In genomic region chr7:16908367-16908766, GRCm38 (mm10) we compare ENCODE assay signal across 11 mouse cellular contexts. TPM values are rescaled to one million over a fixed set of nuclear protein-coding genes. Genes with fewer than 3 reads are reported as not detected.
DNase-seq lines count a peak whose midpoint lies in the region; ATAC-seq and TF ChIP-seq lines count a peak whose summit lies in the region.
"Had no signal": no experiment of that assay in that cellular context is flagged by ENCODE, and none has a peak within 500 bp of the region (broad histone marks: within the 10 kb centered on the region; RNA-seq: fewer than 3 reads in every experiment).

No protein-coding gene starts in this region.

- H3K4me1 ChIP-seq in heart, embryonic 15.5 days (replicated peaks) = peaks cover 54% of the 10 kb centered on the region
- H3K4me1 ChIP-seq in midbrain, embryonic 12.5 days = peaks cover 19% of the 10 kb centered on the region
- peaks cover 4% of the 10 kb centered on the region; the same call in 1 of the 2 replicates for H3K4me1 ChIP-seq in midbrain, embryonic 15.5 days
- H3K4me1 ChIP-seq in intestine, embryonic 15.5 days (replicated peaks) = peaks cover 56% of the 10 kb centered on the region
- H3K4me1 ChIP-seq in small intestine, adult 2 months (ENCODE audit: control insufficient read depth, insufficient read depth, insufficient read length, low read length) = no peaks in the 10 kb centered on the region; the same call in 1 of the 2 replicates

- no peak overlapping the region for H3K4me3 ChIP-seq in heart, embryonic 15.5 days
- no peak overlapping the region for H3K4me3 ChIP-seq in midbrain, embryonic 12.5 days
- no peak overlapping the region for H3K4me3 ChIP-seq in midbrain, embryonic 15.5 days
- no peak overlapping the region for H3K4me3 ChIP-seq in intestine, embryonic 15.5 days (replicated peaks)
- peak overlapping the region; percentile 22 for H3K4me3 ChIP-seq in small intestine, adult 2 months (ENCODE audit: low read depth, low read length)
- H3K4me3 ChIP-seq: layer of hippocampus, adult 2 months had no signal

- TF ChIP-seq POLR2A in small intestine, adult 2 months (IDR thresholded peaks at IDR 0.05; ENCODE audit: low read depth, low read length) = no peak

- 26% methylated on average over 11 of the region's 11 CpGs for WGBS in heart, embryonic 15.5 days
- WGBS in midbrain, embryonic 12.5 days = 47% methylated on average over 11 of the region's 11 CpGs
- 48% methylated on average over 11 of the region's 11 CpGs for WGBS in midbrain, embryonic 15.5 days
- 29% methylated on average over 11 of the region's 11 CpGs for WGBS in intestine, embryonic 15.5 days
- 28% methylated on average over 11 of the region's 11 CpGs for WGBS in small intestine, adult 2 months

- peaks cover 49% of the 10 kb centered on the region for H3K27me3 ChIP-seq in heart, embryonic 15.5 days
- H3K27me3 ChIP-seq in midbrain, embryonic 12.5 days = peaks cover 16% of the 10 kb centered on the region
- no peaks in the 10 kb centered on the region for H3K27me3 ChIP-seq in midbrain, embryonic 15.5 days (replicated peaks)
- no peaks in the 10 kb centered on the region for H3K27me3 ChIP-seq in intestine, embryonic 15.5 days (replicated peaks)
- H3K27me3 ChIP-seq in small intestine, adult 2 months (ENCODE audit: control insufficient read depth, insufficient read depth, low read length) = no peaks in the 10 kb centered on the region

- H3K27ac ChIP-seq in heart, embryonic 15.5 days = no peak overlapping the region
- no peak overlapping the region for H3K27ac ChIP-seq in midbrain, embryonic 12.5 days (replicated peaks)
- no peak overlapping the region for H3K27ac ChIP-seq in midbrain, embryonic 15.5 days
- no peak overlapping the region for H3K27ac ChIP-seq in intestine, embryonic 15.5 days
- peak overlapping the region; percentile 14; the same call in 1 of the 2 replicates for H3K27ac ChIP-seq in small intestine, adult 2 months (ENCODE audit: insufficient read depth, low read depth, low read length)
- H3K27ac ChIP-seq: layer of hippocampus, adult 2 months had no signal

- ATAC-seq in heart, embryonic 15.5 days (replicated peaks; ENCODE audit: insufficient number of reproducible peaks, insufficient read depth, low FRiP score, low read depth) = no peak
- ATAC-seq in midbrain, embryonic 12.5 days (ENCODE audit: low FRiP score, low read depth) = no peak
- no peak for ATAC-seq in midbrain, embryonic 15.5 days (replicated peaks)
- ATAC-seq in intestine, embryonic 15.5 days = no peak

- no peaks in the 10 kb centered on the region for H3K36me3 ChIP-seq in heart, embryonic 15.5 days
- no peaks in the 10 kb centered on the region for H3K36me3 ChIP-seq in midbrain, embryonic 12.5 days
- no peaks in the 10 kb centered on the region for H3K36me3 ChIP-seq in midbrain, embryonic 15.5 days (replicated peaks)
- H3K36me3 ChIP-seq in intestine, embryonic 15.5 days = no peaks in the 10 kb centered on the region
- no peaks in the 10 kb centered on the region for H3K36me3 ChIP-seq in small intestine, adult 2 months (ENCODE audit: control insufficient read depth, insufficient read depth, low read length)

- no peaks in the 10 kb centered on the region for H3K9me3 ChIP-seq in heart, embryonic 15.5 days (replicated peaks)
- no peaks in the 10 kb centered on the region for H3K9me3 ChIP-seq in midbrain, embryonic 12.5 days
- no peaks in the 10 kb centered on the region for H3K9me3 ChIP-seq in midbrain, embryonic 15.5 days
- no peaks in the 10 kb centered on the region for H3K9me3 ChIP-seq in intestine, embryonic 15.5 days

- peak overlapping the region; percentile 25 for H3K4me2 ChIP-seq in heart, embryonic 15.5 days
- peak overlapping the region; percentile 1; the same call in 1 of the 2 replicates for H3K4me2 ChIP-seq in midbrain, embryonic 12.5 days (replicated peaks)
- H3K4me2 ChIP-seq in midbrain, embryonic 15.5 days = no peak overlapping the region
- H3K4me2 ChIP-seq in intestine, embryonic 15.5 days (replicated peaks) = peak overlapping the region; percentile 37

- H3K9ac ChIP-seq in heart, embryonic 15.5 days = no peak overlapping the region; the same call in 1 of the 2 replicates
- no peak overlapping the region for H3K9ac ChIP-seq in midbrain, embryonic 12.5 days (replicated peaks)
- H3K9ac ChIP-seq in midbrain, embryonic 15.5 days = no peak overlapping the region
- H3K9ac ChIP-seq in intestine, embryonic 15.5 days = no peak overlapping the region

- no peak for DNase-seq in heart, adult 9 months (ENCODE audit: low spot score in 2 of 2)
- DNase-seq in retina, postnatal 1 day = no peak
- no peak for DNase-seq in thymus, postnatal 25 days
- DNase-seq: cerebellum, adult 11 months had no signal

- no peak for TF ChIP-seq CTCF in small intestine, adult 2 months (IDR thresholded peaks at IDR 0.05; ENCODE audit: extremely low read depth, insufficient read length, insufficient replicate concordance, low read depth, low read length)

RNA-seq across cellular contexts. Expression of gene Ptgir, which starts 2.1 kb away (rescaled TPM):
- 0.86 and 1.2 TPM in 2 replicates for polyA plus RNA-seq in heart, embryonic 15.5 days (2015; fragmentation: Nextera tagmentation; extraction: Ambion mirVana)
- 1.1 and 1.2 TPM in 2 replicates for polyA plus RNA-seq in midbrain, embryonic 12.5 days (2016; fragmentation: Nextera tagmentation; extraction: Ambion mirVana)
- polyA plus RNA-seq in midbrain, embryonic 15.5 days (2015; fragmentation: Nextera tagmentation; extraction: Ambion mirVana) = 0.42 and 0.43 TPM in 2 replicates
- polyA plus RNA-seq in intestine, embryonic 15.5 days (2015; fragmentation: Nextera tagmentation; extraction: Ambion mirVana) = 2.8 and 3.0 TPM in 2 replicates
- polyA plus RNA-seq in small intestine, adult 2 months (2012; rRNA removed) = 1.2 and 1.7 TPM in 2 replicates

RNA-seq across cellular contexts. Expression of gene Calm3, which starts 15.5 kb away (rescaled TPM):
- 96.4 and 98.4 TPM in 2 replicates for polyA plus RNA-seq in heart, embryonic 15.5 days (2015; fragmentation: Nextera tagmentation; extraction: Ambion mirVana)
- polyA plus RNA-seq in midbrain, embryonic 12.5 days (2016; fragmentation: Nextera tagmentation; extraction: Ambion mirVana) = 223 and 224 TPM in 2 replicates
- polyA plus RNA-seq in midbrain, embryonic 15.5 days (2015; fragmentation: Nextera tagmentation; extraction: Ambion mirVana) = 351 and 370 TPM in 2 replicates
- 137 and 140 TPM in 2 replicates for polyA plus RNA-seq in intestine, embryonic 15.5 days (2015; fragmentation: Nextera tagmentation; extraction: Ambion mirVana)
- 147 and 452 TPM in 2 replicates for polyA plus RNA-seq in small intestine, adult 2 months (2012; rRNA removed)

RNA-seq across cellular contexts. Expression of gene Gng8, which starts 16.8 kb away (rescaled TPM):
- polyA plus RNA-seq in heart, embryonic 15.5 days (2015; fragmentation: Nextera tagmentation; extraction: Ambion mirVana) = 4.2 and 5.2 TPM in 2 replicates
- polyA plus RNA-seq in midbrain, embryonic 12.5 days (2016; fragmentation: Nextera tagmentation; extraction: Ambion mirVana) = 12.1 and 26.0 TPM in 2 replicates
- polyA plus RNA-seq in midbrain, embryonic 15.5 days (2015; fragmentation: Nextera tagmentation; extraction: Ambion mirVana) = 9.7 and 16.6 TPM in 2 replicates
- 7.4 and 8.3 TPM in 2 replicates for polyA plus RNA-seq in intestine, embryonic 15.5 days (2015; fragmentation: Nextera tagmentation; extraction: Ambion mirVana)
- 2.1 and 2.2 TPM in 2 replicates for polyA plus RNA-seq in small intestine, adult 2 months (2012; rRNA removed)
- polyA plus RNA-seq: activated CD4-positive, CD25-positive, alpha-beta regulatory T cell, adult 4 months had no signal

RNA-seq across cellular contexts. Expression of gene Dact3, which starts 33.2 kb away (rescaled TPM):
- polyA plus RNA-seq in heart, embryonic 15.5 days (2015; fragmentation: Nextera tagmentation; extraction: Ambion mirVana) = 5.8 and 7.0 TPM in 2 replicates
- 4.7 and 6.2 TPM in 2 replicates for polyA plus RNA-seq in midbrain, embryonic 12.5 days (2016; fragmentation: Nextera tagmentation; extraction: Ambion mirVana)
- 4.7 and 4.8 TPM in 2 replicates for polyA plus RNA-seq in midbrain, embryonic 15.5 days (2015; fragmentation: Nextera tagmentation; extraction: Ambion mirVana)
- 3.1 and 3.2 TPM in 2 replicates for polyA plus RNA-seq in intestine, embryonic 15.5 days (2015; fragmentation: Nextera tagmentation; extraction: Ambion mirVana)
- polyA plus RNA-seq in small intestine, adult 2 months (2012; rRNA removed) = 21.6 and 24.2 TPM in 2 replicates
- polyA plus RNA-seq: activated CD4-positive, CD25-positive, alpha-beta regulatory T cell, adult 4 months had no signal

RNA-seq across cellular contexts. Expression of gene Pnmal2, which starts 36.1 kb away (rescaled TPM):
- 4.7 and 6.2 TPM in 2 replicates for polyA plus RNA-seq in heart, embryonic 15.5 days (2015; fragmentation: Nextera tagmentation; extraction: Ambion mirVana)
- 49.3 and 55.3 TPM in 2 replicates for polyA plus RNA-seq in midbrain, embryonic 12.5 days (2016; fragmentation: Nextera tagmentation; extraction: Ambion mirVana)
- polyA plus RNA-seq in midbrain, embryonic 15.5 days (2015; fragmentation: Nextera tagmentation; extraction: Ambion mirVana) = 198 and 205 TPM in 2 replicates
- polyA plus RNA-seq in intestine, embryonic 15.5 days (2015; fragmentation: Nextera tagmentation; extraction: Ambion mirVana) = 8.1 and 8.3 TPM in 2 replicates
- polyA plus RNA-seq in small intestine, adult 2 months (2012; rRNA removed) = 1.2 and 1.4 TPM in 2 replicates
- polyA plus RNA-seq: activated CD4-positive, CD25-positive, alpha-beta regulatory T cell, adult 4 months had no signal
